Mouse (Mus musculus): Measurements from ENCODE around the gene Cyp39a1. TPM values are rescaled to one million over a fixed set of nuclear protein-coding genes. Genes with fewer than 3 reads are reported as not detected.

The Cyp39a1 gene
- polyA plus RNA-seq, 1 experiment from 2014 or later: 19.6 TPM

GRCm38 (mm10) chr17:43640825-43641224 lies 26.4 kb upstream of the Cyp39a1 start:
- Histone ChIP-seq H3K9ac (ENCODE audit: low read depth, low read length) (no peak overlapping the region), H3K27me3 (replicated peaks; ENCODE audit: control insufficient read depth, insufficient read depth, low read length) (no peaks in the 10 kb centered on the region), H3K4me1 (ENCODE audit: control insufficient read depth, insufficient read depth, low read length) (no peaks in the 10 kb centered on the region), H3K9me3 (ENCODE audit: control insufficient read depth, low read length) (no peaks in the 10 kb centered on the region), H3K4me3 (ENCODE audit: low read depth, low read length) (no peak overlapping the region), H3K36me3 (ENCODE audit: control insufficient read depth, insufficient read depth, low read length) (peaks cover 15% of the 10 kb centered on the region), H3K27ac (replicated peaks; ENCODE audit: low read depth, low read length) (no peak overlapping the region), H3K4me2 (ENCODE audit: low read depth, low read length) (no peak overlapping the region)
- DNase-seq (ENCODE audit: low spot score) (no peak), ATAC-seq (ENCODE audit: low read depth) (no peak)
- WGBS: 88% methylated on average over 1 of the region's 1 CpGs

- ATAC-seq (ENCODE audit: low read depth) (no peak), DNase-seq (ENCODE audit: low spot score) (no peak)
- WGBS: 72% methylated on average over 7 of the region's 7 CpGs
Measured at GRCm38 (mm10) chr17:43643191-43643590, 24.0 kb upstream of the Cyp39a1 start.

GRCm38 (mm10) chr17:43644375-43644774 lies 22.9 kb upstream of the Cyp39a1 start:
- WGBS: 73% methylated on average over 7 of the region's 7 CpGs
- H3K4me3 ChIP-seq (ENCODE audit: low read depth, low read length): no peak overlapping the region
- no peak overlapping the region for H3K4me2 ChIP-seq (ENCODE audit: low read depth, low read length)
- H3K27ac ChIP-seq (replicated peaks; ENCODE audit: low read depth, low read length): no peak overlapping the region
- no peaks in the 10 kb centered on the region for H3K4me1 ChIP-seq (ENCODE audit: control insufficient read depth, insufficient read depth, low read length)
- no peaks in the 10 kb centered on the region for H3K27me3 ChIP-seq (replicated peaks; ENCODE audit: control insufficient read depth, insufficient read depth, low read length)
- DNase-seq (ENCODE audit: low spot score) (peak; percentile 57), ATAC-seq (ENCODE audit: low read depth) (no peak)
- H3K36me3 ChIP-seq (ENCODE audit: control insufficient read depth, insufficient read depth, low read length): peaks cover 34% of the 10 kb centered on the region
- H3K9me3 ChIP-seq (ENCODE audit: control insufficient read depth, low read length): no peaks in the 10 kb centered on the region
- H3K9ac ChIP-seq (ENCODE audit: low read depth, low read length): no peak overlapping the region

More at GRCm38 (mm10) chr17:43643191-43643590, 24.0 kb upstream of the Cyp39a1 start:
- Histone ChIP-seq H3K4me3 (ENCODE audit: low read depth, low read length) (no peak overlapping the region), H3K36me3 (ENCODE audit: control insufficient read depth, insufficient read depth, low read length) (peaks cover 26% of the 10 kb centered on the region), H3K9me3 (ENCODE audit: control insufficient read depth, low read length) (no peaks in the 10 kb centered on the region), H3K27ac (replicated peaks; ENCODE audit: low read depth, low read length) (no peak overlapping the region), H3K4me1 (ENCODE audit: control insufficient read depth, insufficient read depth, low read length) (no peaks in the 10 kb centered on the region), H3K4me2 (ENCODE audit: low read depth, low read length) (no peak overlapping the region), H3K27me3 (replicated peaks; ENCODE audit: control insufficient read depth, insufficient read depth, low read length) (no peaks in the 10 kb centered on the region), H3K9ac (ENCODE audit: low read depth, low read length) (no peak overlapping the region)

- 91% methylated on average over 3 of the region's 3 CpGs for WGBS
- Histone ChIP-seq H3K36me3 (ENCODE audit: control insufficient read depth, insufficient read depth, low read length) (peaks cover 39% of the 10 kb centered on the region), H3K4me1 (ENCODE audit: control insufficient read depth, insufficient read depth, low read length) (no peaks in the 10 kb centered on the region), H3K27me3 (replicated peaks; ENCODE audit: control insufficient read depth, insufficient read depth, low read length) (no peaks in the 10 kb centered on the region), H3K27ac (replicated peaks; ENCODE audit: low read depth, low read length) (no peak overlapping the region), H3K4me3 (ENCODE audit: low read depth, low read length) (no peak overlapping the region), H3K4me2 (ENCODE audit: low read depth, low read length) (no peak overlapping the region), H3K9me3 (ENCODE audit: control insufficient read depth, low read length) (no peaks in the 10 kb centered on the region), H3K9ac (ENCODE audit: low read depth, low read length) (no peak overlapping the region)
- no peak for ATAC-seq (ENCODE audit: low read depth)
- DNase-seq (ENCODE audit: low spot score): no peak
Measured at GRCm38 (mm10) chr17:43645136-43645535, 22.1 kb upstream of the Cyp39a1 start.

GRCm38 (mm10) chr17:43646925-43647324 lies 20.3 kb upstream of the Cyp39a1 start:
- Histone ChIP-seq H3K9me3 (ENCODE audit: control insufficient read depth, low read length) (no peaks in the 10 kb centered on the region), H3K36me3 (ENCODE audit: control insufficient read depth, insufficient read depth, low read length) (peaks cover 53% of the 10 kb centered on the region), H3K27ac (replicated peaks; ENCODE audit: low read depth, low read length) (no peak overlapping the region), H3K27me3 (replicated peaks; ENCODE audit: control insufficient read depth, insufficient read depth, low read length) (no peaks in the 10 kb centered on the region), H3K4me1 (ENCODE audit: control insufficient read depth, insufficient read depth, low read length) (no peaks in the 10 kb centered on the region), H3K9ac (ENCODE audit: low read depth, low read length) (no peak overlapping the region), H3K4me3 (ENCODE audit: low read depth, low read length) (no peak overlapping the region), H3K4me2 (ENCODE audit: low read depth, low read length) (no peak overlapping the region)
- DNase-seq (ENCODE audit: low spot score) (no peak), ATAC-seq (ENCODE audit: low read depth) (no peak)
- 58% methylated on average over 5 of the region's 5 CpGs for WGBS

GRCm38 (mm10) chr17:43649641-43650436 lies 17.4 kb upstream of the Cyp39a1 start:
- H3K4me2 ChIP-seq (ENCODE audit: low read depth, low read length): no peak overlapping the region
- WGBS: 71% methylated on average over 10 of the region's 10 CpGs
- no peaks in the 10 kb centered on the region for H3K27me3 ChIP-seq (replicated peaks; ENCODE audit: control insufficient read depth, insufficient read depth, low read length)
- H3K4me1 ChIP-seq (ENCODE audit: control insufficient read depth, insufficient read depth, low read length): no peaks in the 10 kb centered on the region
- DNase-seq (ENCODE audit: low spot score) (no peak), ATAC-seq (ENCODE audit: low read depth) (no peak)
- no peak overlapping the region for H3K4me3 ChIP-seq (ENCODE audit: low read depth, low read length)
- H3K36me3 ChIP-seq (ENCODE audit: control insufficient read depth, insufficient read depth, low read length): peaks cover 54% of the 10 kb centered on the region
- no peak overlapping the region for H3K9ac ChIP-seq (ENCODE audit: low read depth, low read length)
- H3K9me3 ChIP-seq (ENCODE audit: control insufficient read depth, low read length): no peaks in the 10 kb centered on the region
- H3K27ac ChIP-seq (replicated peaks; ENCODE audit: low read depth, low read length): no peak overlapping the region

- WGBS: 71% methylated on average over 14 of the region's 14 CpGs
- Histone ChIP-seq H3K4me3 (ENCODE audit: low read depth, low read length) (no peak overlapping the region), H3K9ac (ENCODE audit: low read depth, low read length) (no peak overlapping the region), H3K27me3 (replicated peaks; ENCODE audit: control insufficient read depth, insufficient read depth, low read length) (no peaks in the 10 kb centered on the region), H3K4me2 (ENCODE audit: low read depth, low read length) (no peak overlapping the region), H3K27ac (replicated peaks; ENCODE audit: low read depth, low read length) (no peak overlapping the region), H3K4me1 (ENCODE audit: control insufficient read depth, insufficient read depth, low read length) (no peaks in the 10 kb centered on the region), H3K36me3 (ENCODE audit: control insufficient read depth, insufficient read depth, low read length) (peaks cover 57% of the 10 kb centered on the region), H3K9me3 (ENCODE audit: control insufficient read depth, low read length) (no peaks in the 10 kb centered on the region)
- ATAC-seq (ENCODE audit: low read depth): no peak
- DNase-seq (ENCODE audit: low spot score): no peak
Measured at GRCm38 (mm10) chr17:43651314-43652046, 15.7 kb upstream of the Cyp39a1 start.

- Histone ChIP-seq H3K9me3 (ENCODE audit: control insufficient read depth, low read length) (no peaks in the 10 kb centered on the region), H3K4me3 (ENCODE audit: low read depth, low read length) (peak within 1 kb of the TSS; percentile 93), H3K4me1 (ENCODE audit: control insufficient read depth, insufficient read depth, low read length) (peaks cover 24% of the 10 kb centered on the region), H3K4me2 (ENCODE audit: low read depth, low read length) (peak within 1 kb of the TSS; percentile 86), H3K27ac (replicated peaks; ENCODE audit: low read depth, low read length) (peak within 1 kb of the TSS; percentile 58), H3K9ac (ENCODE audit: low read depth, low read length) (peak within 1 kb of the TSS; percentile 85), H3K36me3 (ENCODE audit: control insufficient read depth, insufficient read depth, low read length) (no peaks in the 10 kb centered on the region), H3K27me3 (replicated peaks; ENCODE audit: control insufficient read depth, insufficient read depth, low read length) (no peaks in the 10 kb centered on the region)
- DNase-seq (ENCODE audit: low spot score): peak; percentile 98
- under 1% methylated on average over 19 of the region's 41 CpGs for WGBS
- ATAC-seq (ENCODE audit: low read depth): peak; percentile 98
Measured at GRCm38 (mm10) chr17:43666576-43667289, 492 bp upstream of the Cyp39a1 start, which contains the start of gene Slc25a27. Gene Slc25a27 (minus strand): TSS chr17:43667214.
